Mouse (Mus musculus): ENCODE measurements around the gene Stard8. TPM values are rescaled to one million over a fixed set of nuclear protein-coding genes. Genes with fewer than 3 reads are reported as not detected.

The Stard8 gene
- polyA plus RNA-seq, 1 experiment from 2014 or later: 11.6 TPM

DNA sequence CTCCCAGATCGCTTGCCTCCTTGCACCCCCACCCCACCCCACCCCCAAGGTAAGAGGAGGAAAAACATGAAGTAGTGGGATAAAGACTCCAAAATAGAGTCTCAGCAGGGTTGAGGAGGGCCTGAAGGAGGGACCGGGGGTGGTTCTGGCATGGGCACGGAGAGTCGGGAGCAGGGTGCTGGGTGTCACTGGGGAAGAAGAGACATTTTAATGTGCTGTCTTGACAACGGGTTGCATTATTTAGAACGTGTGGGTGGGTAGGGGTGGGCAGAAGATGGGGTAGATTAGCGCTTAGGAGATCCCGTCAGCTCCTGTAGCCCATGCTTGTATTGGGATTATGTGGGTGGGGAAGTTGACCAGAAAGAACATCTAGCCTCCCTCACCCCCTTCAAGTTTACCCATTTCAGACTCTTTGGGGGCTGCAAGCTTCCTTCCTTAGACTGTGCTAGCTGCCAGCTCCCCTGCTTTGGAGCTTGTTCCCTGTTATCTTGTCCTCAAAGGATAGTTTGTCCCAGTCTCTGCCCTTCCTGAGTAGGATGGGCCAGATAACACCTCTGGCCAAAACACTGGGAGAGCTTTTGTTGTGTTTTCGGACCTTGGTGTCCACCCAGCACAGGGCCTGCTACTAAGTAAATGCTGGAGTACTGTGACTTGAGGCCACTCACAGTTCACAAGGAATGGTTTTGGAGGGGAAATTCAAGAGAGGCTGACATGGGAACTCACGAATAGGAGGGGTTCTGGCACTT lies 47.9 kb downstream of the Stard8 start:
- no peak overlapping the region for H3K4me2 ChIP-seq (ENCODE audit: low read depth)
- no peak overlapping the region for H3K4me3 ChIP-seq (ENCODE audit: low read depth, low read length)
- ATAC-seq (ENCODE audit: insufficient read depth, low FRiP score, low TSS enrichment) (no peak), DNase-seq (ENCODE audit: low spot score) (no peak)
- no peaks in the 10 kb centered on the region for H3K36me3 ChIP-seq (ENCODE audit: control insufficient read depth, insufficient read depth, low read length)
- H3K27me3 ChIP-seq (ENCODE audit: control insufficient read depth, insufficient read depth, low read length): 0 out of 2 replicates have a peak, but pooled peaks cover 3% of the 10 kb centered on the region
- no peak overlapping the region for H3K27ac ChIP-seq (ENCODE audit: low read depth, low read length)
- no peak overlapping the region for H3K9ac ChIP-seq (ENCODE audit: low read length)
- WGBS: 81% methylated on average over 10 of the region's 10 CpGs
- no peaks in the 10 kb centered on the region for H3K4me1 ChIP-seq (ENCODE audit: control insufficient read depth, insufficient read depth, low read length)
- H3K9me3 ChIP-seq (ENCODE audit: control insufficient read depth, low read length): no peaks in the 10 kb centered on the region

DNA sequence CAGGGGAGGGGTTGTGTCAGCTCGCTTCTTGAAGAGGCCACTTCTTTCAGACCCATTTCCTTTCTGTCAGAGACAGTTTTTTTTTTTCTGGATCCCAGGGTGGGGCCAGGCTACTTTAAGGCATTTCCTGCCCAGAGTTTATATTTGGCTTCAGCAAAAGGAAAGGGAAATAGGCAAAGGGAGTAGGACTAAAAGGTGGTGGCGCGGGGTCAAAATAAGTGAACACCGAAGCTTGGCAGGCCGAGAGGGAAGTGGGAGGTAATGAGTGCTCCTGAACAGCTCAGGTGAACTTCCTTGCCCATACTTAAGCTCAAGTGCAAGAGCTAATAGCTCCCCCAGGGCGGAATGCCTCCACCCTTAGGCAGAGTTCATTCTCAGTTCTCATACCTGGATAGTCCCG lies 49.2 kb downstream of the Stard8 start:
- Histone ChIP-seq H3K4me1 (ENCODE audit: control insufficient read depth, insufficient read depth, low read length) (no peaks in the 10 kb centered on the region), H3K4me2 (ENCODE audit: low read depth) (no peak overlapping the region), H3K4me3 (ENCODE audit: low read depth, low read length) (no peak overlapping the region), H3K9me3 (ENCODE audit: control insufficient read depth, low read length) (no peaks in the 10 kb centered on the region), H3K27me3 (ENCODE audit: control insufficient read depth, insufficient read depth, low read length) (0 out of 2 replicates have a peak, but pooled peaks cover 3% of the 10 kb centered on the region), H3K36me3 (ENCODE audit: control insufficient read depth, insufficient read depth, low read length) (no peaks in the 10 kb centered on the region), H3K27ac (ENCODE audit: low read depth, low read length) (no peak overlapping the region), H3K9ac (ENCODE audit: low read length) (no peak overlapping the region)
- DNase-seq (ENCODE audit: low spot score) (no peak), ATAC-seq (ENCODE audit: insufficient read depth, low FRiP score, low TSS enrichment) (no peak)
- WGBS: 83% methylated on average over 7 of the region's 7 CpGs

DNA sequence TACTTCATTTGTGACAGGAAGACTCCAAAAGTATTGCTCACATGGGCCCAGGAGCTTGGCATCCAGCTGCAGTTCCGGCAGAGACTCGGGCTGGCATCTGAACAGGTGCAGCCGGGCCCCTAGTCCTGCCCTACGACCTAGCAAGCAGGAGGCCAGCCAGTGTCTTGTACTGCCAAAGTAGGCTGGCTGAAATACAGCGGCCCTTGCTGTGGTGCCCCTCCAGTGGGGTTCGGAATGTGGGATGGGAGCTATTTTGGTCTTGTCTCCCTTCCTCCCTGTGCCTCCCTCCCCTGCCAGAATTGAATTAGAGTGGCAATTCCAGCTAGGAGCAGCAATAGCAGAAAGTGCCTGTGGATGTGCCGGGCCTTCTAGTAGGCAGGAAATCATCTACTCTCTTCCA lies 51.5 kb downstream of the Stard8 start:
- H3K4me3 ChIP-seq (ENCODE audit: low read depth, low read length): no peak overlapping the region
- no peak overlapping the region for H3K9ac ChIP-seq (ENCODE audit: low read length)
- no peaks in the 10 kb centered on the region for H3K36me3 ChIP-seq (ENCODE audit: control insufficient read depth, insufficient read depth, low read length)
- WGBS: 79% methylated on average over 7 of the region's 7 CpGs
- no peak overlapping the region for H3K27ac ChIP-seq (ENCODE audit: low read depth, low read length)
- 0 out of 2 replicates have a peak, but pooled peaks cover 3% of the 10 kb centered on the region for H3K27me3 ChIP-seq (ENCODE audit: control insufficient read depth, insufficient read depth, low read length)
- no peak overlapping the region for H3K4me2 ChIP-seq (ENCODE audit: low read depth)
- ATAC-seq (ENCODE audit: insufficient read depth, low FRiP score, low TSS enrichment): no peak
- no peaks in the 10 kb centered on the region for H3K9me3 ChIP-seq (ENCODE audit: control insufficient read depth, low read length)
- no peak for DNase-seq (ENCODE audit: low spot score)
- no peaks in the 10 kb centered on the region for H3K4me1 ChIP-seq (ENCODE audit: control insufficient read depth, insufficient read depth, low read length)

DNA sequence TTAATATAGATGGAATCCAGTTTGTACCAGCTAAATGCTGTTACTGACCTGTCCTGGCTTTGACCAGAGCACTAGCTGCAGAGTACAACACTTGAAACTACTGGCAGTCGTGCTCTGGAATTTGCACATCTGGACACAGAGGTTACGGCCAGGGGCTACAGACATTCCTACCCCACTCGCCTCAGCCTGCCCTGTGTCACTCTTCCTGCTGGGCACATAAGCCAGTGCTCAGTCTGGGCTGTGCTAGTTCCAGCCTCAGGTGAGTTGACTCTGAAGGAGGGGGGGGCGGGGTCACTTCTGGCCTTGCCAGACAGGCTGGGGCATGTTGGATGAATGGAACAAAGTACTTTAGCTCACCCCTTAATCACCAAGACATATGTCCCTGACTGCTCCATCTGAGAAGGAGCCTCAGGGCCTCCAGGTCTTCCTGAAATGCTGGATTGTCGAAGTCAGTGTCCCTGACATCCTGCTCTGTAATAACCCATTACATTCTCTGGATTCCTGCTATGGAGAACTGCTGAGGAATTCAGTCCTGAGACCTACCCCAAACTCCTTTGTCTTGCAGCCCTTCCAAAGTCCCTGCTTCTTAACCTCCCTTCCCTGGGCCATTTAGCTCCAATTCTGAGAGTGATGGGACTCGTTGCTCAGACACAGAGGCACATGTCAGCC lies 54.9 kb downstream of the Stard8 start:
- Histone ChIP-seq H3K4me1 (ENCODE audit: control insufficient read depth, insufficient read depth, low read length) (no peaks in the 10 kb centered on the region), H3K9ac (ENCODE audit: low read length) (no peak overlapping the region), H3K27me3 (ENCODE audit: control insufficient read depth, insufficient read depth, low read length) (0 out of 2 replicates have a peak, but pooled peaks cover 3% of the 10 kb centered on the region), H3K4me3 (ENCODE audit: low read depth, low read length) (no peak overlapping the region), H3K9me3 (ENCODE audit: control insufficient read depth, low read length) (no peaks in the 10 kb centered on the region), H3K27ac (ENCODE audit: low read depth, low read length) (no peak overlapping the region), H3K4me2 (ENCODE audit: low read depth) (no peak overlapping the region), H3K36me3 (ENCODE audit: control insufficient read depth, insufficient read depth, low read length) (no peaks in the 10 kb centered on the region)
- 60% methylated on average over 6 of the region's 6 CpGs for WGBS
- no peak for DNase-seq (ENCODE audit: low spot score)
- no peak for ATAC-seq (ENCODE audit: insufficient read depth, low FRiP score, low TSS enrichment)

DNA sequence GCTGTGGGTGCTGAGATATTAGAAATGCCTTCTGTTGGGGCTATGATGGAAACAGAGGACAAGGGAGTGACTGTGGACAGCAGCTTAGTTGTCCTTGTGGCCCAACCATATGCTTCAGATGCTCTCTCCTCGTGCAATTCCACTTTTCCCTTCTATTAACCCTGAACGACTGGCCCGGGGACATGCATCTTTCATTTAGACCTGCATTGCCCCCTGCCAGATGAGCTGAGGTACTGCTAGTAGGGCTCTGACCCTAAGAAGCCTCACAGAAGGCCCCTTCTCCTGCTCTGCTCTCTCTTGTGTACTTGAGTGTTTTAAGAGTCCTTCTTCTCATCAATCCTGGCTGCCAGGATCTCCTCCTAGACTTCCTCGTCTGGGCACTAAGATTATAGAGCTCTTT lies 56.1 kb downstream of the Stard8 start:
- WGBS: 34% methylated on average over 4 of the region's 4 CpGs
- H3K27me3 ChIP-seq (ENCODE audit: control insufficient read depth, insufficient read depth, low read length): 0 out of 2 replicates have a peak, but pooled peaks cover 3% of the 10 kb centered on the region
- no peak overlapping the region for H3K4me2 ChIP-seq (ENCODE audit: low read depth)
- ATAC-seq (ENCODE audit: insufficient read depth, low FRiP score, low TSS enrichment) (no peak), DNase-seq (ENCODE audit: low spot score) (no peak)
- no peaks in the 10 kb centered on the region for H3K9me3 ChIP-seq (ENCODE audit: control insufficient read depth, low read length)
- no peak overlapping the region for H3K4me3 ChIP-seq (ENCODE audit: low read depth, low read length)
- no peak overlapping the region for H3K9ac ChIP-seq (ENCODE audit: low read length)
- no peak overlapping the region for H3K27ac ChIP-seq (ENCODE audit: low read depth, low read length)
- H3K36me3 ChIP-seq (ENCODE audit: control insufficient read depth, insufficient read depth, low read length): no peaks in the 10 kb centered on the region
- H3K4me1 ChIP-seq (ENCODE audit: control insufficient read depth, insufficient read depth, low read length): no peaks in the 10 kb centered on the region

DNA sequence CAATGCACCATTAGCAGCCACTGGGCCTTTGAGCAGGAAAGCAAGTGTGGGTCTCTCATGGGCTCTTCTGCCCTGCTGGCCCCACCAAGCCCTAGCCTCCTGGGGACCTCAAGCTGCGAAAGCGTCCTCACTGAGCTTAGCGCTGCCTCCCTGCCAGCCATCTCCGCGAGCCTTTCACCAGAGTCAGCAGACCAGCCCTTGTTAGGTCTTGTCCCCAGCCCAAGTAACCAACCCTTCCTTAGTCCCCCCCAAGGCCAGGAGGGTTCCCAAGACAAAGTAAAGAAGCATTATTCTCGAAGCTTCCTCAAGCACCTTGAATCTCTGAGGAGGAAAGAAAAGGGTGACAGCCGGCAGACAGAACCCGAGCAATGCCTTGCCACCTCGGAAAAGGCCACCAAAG lies 62.5 kb downstream of the Stard8 start:
- no peak overlapping the region for H3K4me3 ChIP-seq (ENCODE audit: low read depth, low read length)
- H3K27ac ChIP-seq (ENCODE audit: low read depth, low read length): no peak overlapping the region
- no peak overlapping the region for H3K9ac ChIP-seq (ENCODE audit: low read length)
- H3K9me3 ChIP-seq (ENCODE audit: control insufficient read depth, low read length): no peaks in the 10 kb centered on the region
- H3K4me2 ChIP-seq (ENCODE audit: low read depth): no peak overlapping the region
- no peaks in the 10 kb centered on the region for H3K36me3 ChIP-seq (ENCODE audit: control insufficient read depth, insufficient read depth, low read length)
- no peaks in the 10 kb centered on the region for H3K27me3 ChIP-seq (ENCODE audit: control insufficient read depth, insufficient read depth, low read length)
- no peaks in the 10 kb centered on the region for H3K4me1 ChIP-seq (ENCODE audit: control insufficient read depth, insufficient read depth, low read length)
- WGBS: 90% methylated on average over 9 of the region's 9 CpGs
- ATAC-seq (ENCODE audit: insufficient read depth, low FRiP score, low TSS enrichment) (no peak), DNase-seq (ENCODE audit: low spot score) (no peak)

DNA sequence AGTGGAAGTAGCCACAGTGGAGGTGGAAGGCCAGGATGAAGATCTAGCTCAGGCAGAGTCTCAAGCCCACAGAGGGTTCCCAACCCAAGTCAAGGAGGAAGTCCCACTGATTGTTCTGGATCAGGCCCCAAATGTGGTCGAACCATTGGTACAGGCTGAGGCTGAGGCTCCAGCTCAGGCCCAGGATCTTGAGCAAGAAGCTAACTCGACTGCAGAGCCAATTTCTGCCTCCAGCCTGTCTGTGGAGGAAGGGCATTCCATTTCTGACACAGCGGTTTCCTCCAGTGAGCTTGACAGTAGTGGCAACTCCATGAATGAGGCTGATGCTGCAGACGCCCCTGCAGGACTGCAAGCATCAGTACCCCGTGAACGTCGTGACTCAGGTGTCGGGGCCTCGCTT lies 63.5 kb downstream of the Stard8 start:
- no peaks in the 10 kb centered on the region for H3K27me3 ChIP-seq (ENCODE audit: control insufficient read depth, insufficient read depth, low read length)
- H3K4me2 ChIP-seq (ENCODE audit: low read depth): no peak overlapping the region
- no peak overlapping the region for H3K27ac ChIP-seq (ENCODE audit: low read depth, low read length)
- no peak for ATAC-seq (ENCODE audit: insufficient read depth, low FRiP score, low TSS enrichment)
- H3K36me3 ChIP-seq (ENCODE audit: control insufficient read depth, insufficient read depth, low read length): no peaks in the 10 kb centered on the region
- H3K4me1 ChIP-seq (ENCODE audit: control insufficient read depth, insufficient read depth, low read length): no peaks in the 10 kb centered on the region
- H3K9me3 ChIP-seq (ENCODE audit: control insufficient read depth, low read length): no peaks in the 10 kb centered on the region
- 85% methylated on average over 9 of the region's 9 CpGs for WGBS
- no peak for DNase-seq (ENCODE audit: low spot score)
- H3K9ac ChIP-seq (ENCODE audit: low read length): no peak overlapping the region
- no peak overlapping the region for H3K4me3 ChIP-seq (ENCODE audit: low read depth, low read length)

DNA sequence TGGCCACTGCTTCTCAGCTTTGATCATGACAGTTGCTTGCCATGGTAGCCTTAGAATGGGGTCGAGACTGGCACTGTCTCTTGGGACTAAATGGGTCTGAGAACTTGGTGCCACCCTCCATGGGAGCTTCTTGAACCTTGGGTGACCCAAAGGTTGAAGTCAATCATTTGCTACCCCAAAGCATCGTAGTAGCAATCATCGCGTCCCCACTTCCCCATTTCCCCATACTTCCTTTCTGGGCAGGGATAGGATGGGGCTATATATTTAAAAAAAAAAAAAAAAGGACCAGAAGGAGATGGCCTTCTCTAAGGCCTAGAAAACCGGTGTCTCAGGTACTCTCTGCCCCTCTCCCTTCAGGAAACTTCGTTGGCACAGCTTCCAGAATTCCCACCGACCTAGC lies 64.2 kb downstream of the Stard8 start:
- Histone ChIP-seq H3K9me3 (ENCODE audit: control insufficient read depth, low read length) (no peaks in the 10 kb centered on the region), H3K9ac (ENCODE audit: low read length) (no peak overlapping the region), H3K27ac (ENCODE audit: low read depth, low read length) (no peak overlapping the region), H3K27me3 (ENCODE audit: control insufficient read depth, insufficient read depth, low read length) (no peaks in the 10 kb centered on the region), H3K4me3 (ENCODE audit: low read depth, low read length) (no peak overlapping the region), H3K36me3 (ENCODE audit: control insufficient read depth, insufficient read depth, low read length) (no peaks in the 10 kb centered on the region), H3K4me2 (ENCODE audit: low read depth) (no peak overlapping the region), H3K4me1 (ENCODE audit: control insufficient read depth, insufficient read depth, low read length) (no peaks in the 10 kb centered on the region)
- no peak for DNase-seq (ENCODE audit: low spot score)
- 88% methylated on average over 7 of the region's 7 CpGs for WGBS
- ATAC-seq (ENCODE audit: insufficient read depth, low FRiP score, low TSS enrichment): no peak

DNA sequence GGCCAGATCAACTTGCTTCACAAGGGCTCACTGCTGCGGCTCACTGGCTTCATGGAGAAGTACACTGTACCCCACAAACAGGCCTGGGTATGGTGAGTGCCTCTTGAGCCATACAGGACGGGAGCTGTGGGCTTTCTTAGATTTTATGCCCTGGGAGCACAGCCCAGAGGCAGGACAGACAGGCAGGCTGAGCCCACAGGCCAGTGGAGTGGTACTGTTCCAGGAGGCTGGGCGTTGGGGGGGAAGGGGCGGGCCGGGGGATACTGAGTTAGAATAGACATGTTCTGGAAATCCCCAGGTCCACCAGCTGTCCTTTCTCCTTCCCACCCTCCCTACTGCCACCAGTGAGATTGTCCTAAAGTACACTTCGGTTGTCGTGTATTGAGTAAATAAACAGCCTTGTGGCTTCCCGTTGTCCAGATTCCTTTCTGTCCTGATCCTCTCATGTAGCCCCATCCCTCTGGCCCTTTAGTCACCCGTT lies 64.7 kb downstream of the Stard8 start:
- H3K27ac ChIP-seq (ENCODE audit: low read depth, low read length): no peak overlapping the region
- H3K27me3 ChIP-seq (ENCODE audit: control insufficient read depth, insufficient read depth, low read length): no peaks in the 10 kb centered on the region
- H3K4me2 ChIP-seq (ENCODE audit: low read depth): no peak overlapping the region
- ATAC-seq (ENCODE audit: insufficient read depth, low FRiP score, low TSS enrichment): no peak
- H3K9ac ChIP-seq (ENCODE audit: low read length): no peak overlapping the region
- H3K4me3 ChIP-seq (ENCODE audit: low read depth, low read length): no peak overlapping the region
- no peak for DNase-seq (ENCODE audit: low spot score)
- H3K36me3 ChIP-seq (ENCODE audit: control insufficient read depth, insufficient read depth, low read length): no peaks in the 10 kb centered on the region
- no peaks in the 10 kb centered on the region for H3K4me1 ChIP-seq (ENCODE audit: control insufficient read depth, insufficient read depth, low read length)
- WGBS: 82% methylated on average over 9 of the region's 9 CpGs
- no peaks in the 10 kb centered on the region for H3K9me3 ChIP-seq (ENCODE audit: control insufficient read depth, low read length)

All from neural tube, embryonic 11.5 days (tissue).